Mouse (Mus musculus): ENCODE measurements around the gene Elp4. TPM values are rescaled to one million over a fixed set of nuclear protein-coding genes. Genes with fewer than 3 reads are reported as not detected.

Gene Elp4
- polyA plus RNA-seq, 1 experiment from 2014 or later: 11.3 TPM

- Histone ChIP-seq H3K9ac (replicated peaks; ENCODE audit: low read depth) (no peak overlapping the region), H3K4me2 (replicated peaks; ENCODE audit: low read depth, low read length) (no peak overlapping the region)
Observed at GRCm38 (mm10) chr2:105913655-105914366, 9.4 kb upstream of the Elp4 start.

GRCm38 (mm10) chr2:105910611-105911010 lies 6.2 kb upstream of the Elp4 start:
- H3K9me3 ChIP-seq (ENCODE audit: low read length): no peaks in the 10 kb centered on the region
- H3K27me3 ChIP-seq (replicated peaks; ENCODE audit: insufficient read depth, low read length): no peaks in the 10 kb centered on the region
- 88% methylated on average over 3 of the region's 3 CpGs for WGBS
- H3K4me2 ChIP-seq (replicated peaks; ENCODE audit: low read depth, low read length): no peak overlapping the region
- no peak overlapping the region for H3K9ac ChIP-seq (replicated peaks; ENCODE audit: low read depth)
- ATAC-seq (no peak), DNase-seq (ENCODE audit: low spot score) (no peak)
- no peak overlapping the region for H3K27ac ChIP-seq (ENCODE audit: low read length)
- TF ChIP-seq EP300 (IDR thresholded peaks at IDR 0.05) (no peak), CTCF (IDR thresholded peaks at IDR 0.05) (no peak)
- H3K4me3 ChIP-seq (ENCODE audit: low read depth, low read length): no peak overlapping the region
- no peaks in the 10 kb centered on the region for H3K36me3 ChIP-seq (ENCODE audit: insufficient read depth, low read length)
- H3K4me1 ChIP-seq (ENCODE audit: insufficient read depth, low read depth, low read length): no peaks in the 10 kb centered on the region

More at GRCm38 (mm10) chr2:105913655-105914366, 9.4 kb upstream of the Elp4 start:
- Histone ChIP-seq H3K4me1 (ENCODE audit: insufficient read depth, low read depth, low read length) (no peaks in the 10 kb centered on the region), H3K36me3 (ENCODE audit: insufficient read depth, low read length) (no peaks in the 10 kb centered on the region), H3K9me3 (ENCODE audit: low read length) (no peaks in the 10 kb centered on the region), H3K4me3 (ENCODE audit: low read depth, low read length) (no peak overlapping the region), H3K27me3 (replicated peaks; ENCODE audit: insufficient read depth, low read length) (no peaks in the 10 kb centered on the region), H3K27ac (ENCODE audit: low read length) (no peak overlapping the region)
- 89% methylated on average over 6 of the region's 6 CpGs for WGBS
- ATAC-seq (no peak), DNase-seq (ENCODE audit: low spot score) (no peak)
- TF ChIP-seq EP300 (IDR thresholded peaks at IDR 0.05) (no peak), CTCF (IDR thresholded peaks at IDR 0.05) (no peak)

- Histone ChIP-seq H3K4me3 (ENCODE audit: low read depth, low read length) (no peak overlapping the region), H3K27me3 (replicated peaks; ENCODE audit: insufficient read depth, low read length) (no peaks in the 10 kb centered on the region), H3K36me3 (ENCODE audit: insufficient read depth, low read length) (no peaks in the 10 kb centered on the region), H3K27ac (ENCODE audit: low read length) (no peak overlapping the region), H3K9ac (replicated peaks; ENCODE audit: low read depth) (no peak overlapping the region), H3K4me1 (ENCODE audit: insufficient read depth, low read depth, low read length) (0 out of 2 replicates have a peak, but pooled peaks cover 4% of the 10 kb centered on the region), H3K9me3 (ENCODE audit: low read length) (no peaks in the 10 kb centered on the region), H3K4me2 (replicated peaks; ENCODE audit: low read depth, low read length) (no peak overlapping the region)
- no peak for ATAC-seq
- peak; percentile 16 for DNase-seq (ENCODE audit: low spot score)
- TF ChIP-seq CTCF (IDR thresholded peaks at IDR 0.05): peak; percentile 38
- TF ChIP-seq EP300 (IDR thresholded peaks at IDR 0.05): no peak
- WGBS: 82% methylated on average over 5 of the region's 5 CpGs
Observed at GRCm38 (mm10) chr2:105908351-105908750, 4.0 kb upstream of the Elp4 start.

GRCm38 (mm10) chr2:105904757-105905146 lies 388 bp upstream of the Elp4 start:
- DNase-seq (ENCODE audit: low spot score) (no peak), ATAC-seq (peak; percentile 39)
- Histone ChIP-seq H3K9ac (replicated peaks; ENCODE audit: low read depth) (peak overlapping the region; percentile 75), H3K4me2 (replicated peaks; ENCODE audit: low read depth, low read length) (peak overlapping the region; percentile 79), H3K4me1 (ENCODE audit: insufficient read depth, low read depth, low read length) (0 out of 2 replicates have a peak, but pooled peaks cover 4% of the 10 kb centered on the region), H3K36me3 (ENCODE audit: insufficient read depth, low read length) (no peaks in the 10 kb centered on the region), H3K27ac (ENCODE audit: low read length) (no peak overlapping the region), H3K4me3 (ENCODE audit: low read depth, low read length) (peak overlapping the region; percentile 85), H3K27me3 (replicated peaks; ENCODE audit: insufficient read depth, low read length) (no peaks in the 10 kb centered on the region), H3K9me3 (ENCODE audit: low read length) (no peaks in the 10 kb centered on the region)
- 0% methylated on average over 11 of the region's 12 CpGs for WGBS
- TF ChIP-seq EP300 (IDR thresholded peaks at IDR 0.05): no peak
- TF ChIP-seq CTCF (IDR thresholded peaks at IDR 0.05): no peak

GRCm38 (mm10) chr2:105890816-105891215 lies 13.5 kb downstream of the Elp4 start:
- Histone ChIP-seq H3K27ac (ENCODE audit: low read length) (no peak overlapping the region), H3K9me3 (ENCODE audit: low read length) (no peaks in the 10 kb centered on the region), H3K9ac (replicated peaks; ENCODE audit: low read depth) (no peak overlapping the region), H3K36me3 (ENCODE audit: insufficient read depth, low read length) (no peaks in the 10 kb centered on the region), H3K4me3 (ENCODE audit: low read depth, low read length) (no peak overlapping the region), H3K27me3 (replicated peaks; ENCODE audit: insufficient read depth, low read length) (no peaks in the 10 kb centered on the region), H3K4me1 (ENCODE audit: insufficient read depth, low read depth, low read length) (no peaks in the 10 kb centered on the region), H3K4me2 (replicated peaks; ENCODE audit: low read depth, low read length) (no peak overlapping the region)
- TF ChIP-seq CTCF (IDR thresholded peaks at IDR 0.05) (no peak), EP300 (IDR thresholded peaks at IDR 0.05) (no peak)
- DNase-seq (ENCODE audit: low spot score) (no peak), ATAC-seq (no peak)

GRCm38 (mm10) chr2:105873403-105873802 lies 31.0 kb downstream of the Elp4 start:
- Histone ChIP-seq H3K9ac (replicated peaks; ENCODE audit: low read depth) (no peak overlapping the region), H3K4me1 (ENCODE audit: insufficient read depth, low read depth, low read length) (no peaks in the 10 kb centered on the region), H3K4me3 (ENCODE audit: low read depth, low read length) (no peak overlapping the region), H3K27me3 (replicated peaks; ENCODE audit: insufficient read depth, low read length) (no peaks in the 10 kb centered on the region), H3K27ac (ENCODE audit: low read length) (no peak overlapping the region), H3K36me3 (ENCODE audit: insufficient read depth, low read length) (no peaks in the 10 kb centered on the region), H3K9me3 (ENCODE audit: low read length) (no peaks in the 10 kb centered on the region), H3K4me2 (replicated peaks; ENCODE audit: low read depth, low read length) (no peak overlapping the region)
- TF ChIP-seq EP300 (IDR thresholded peaks at IDR 0.05): no peak
- TF ChIP-seq CTCF (IDR thresholded peaks at IDR 0.05): no peak
- 93% methylated on average over 1 of the region's 1 CpGs for WGBS
- ATAC-seq: no peak
- no peak for DNase-seq (ENCODE audit: low spot score)
